8 mouse cellular contexts compared by ENCODE assay signal in genomic region chr2:74964360-74964759, GRCm38 (mm10).
A peak's percentile ranks its signal among the peaks of the same experiment; 100 is the strongest.
DNase-seq lines count a peak whose midpoint lies in the region; ATAC-seq and TF ChIP-seq lines count a peak whose summit lies in the region.

No protein-coding gene starts in this region.

- H3K4me1 ChIP-seq in hindbrain, postnatal 0 days (ENCODE audit: insufficient read depth, low read length): peaks cover 8% of the 10 kb centered on the region

- no peak overlapping the region for H3K4me2 ChIP-seq in hindbrain, postnatal 0 days (ENCODE audit: low read depth, low read length)

- H3K4me3 ChIP-seq in hindbrain, postnatal 0 days (ENCODE audit: low read length): no peak overlapping the region

- no peak overlapping the region for H3K9ac ChIP-seq in hindbrain, postnatal 0 days (replicated peaks; ENCODE audit: low read length)

- peak; percentile 87 for TF ChIP-seq CTCF in hindbrain, postnatal 0 days (IDR thresholded peaks at IDR 0.05; ENCODE audit: low read depth)

- H3K9me3 ChIP-seq in hindbrain, postnatal 0 days (ENCODE audit: low read length): no peaks in the 10 kb centered on the region

- peak; percentile 58 for DNase-seq in T-cell, adult 2 months (ENCODE audit: low spot score)
- DNase-seq in cerebellum, postnatal 10 days: peak; percentile 93 to 95
- DNase-seq in frontal cortex, postnatal 25 days (ENCODE audit: low spot score in 2 of 2): peak; percentile 78 to 80
- DNase-seq in hindbrain, postnatal 0 days (ENCODE audit: low spot score): peak; percentile 94
- DNase-seq in layer of hippocampus, postnatal 36 days: peak; percentile 74 to 78
- DNase-seq in right cerebral cortex, postnatal 36 days (ENCODE audit: low spot score in 2 of 2): peak; percentile 59 to 64
- peak; percentile 72 to 90 for DNase-seq in urinary bladder, postnatal 4 days (ENCODE audit: low spot score in 2 of 2)

- H3K36me3 ChIP-seq in hindbrain, postnatal 0 days (ENCODE audit: insufficient read depth, low read length): no peaks in the 10 kb centered on the region

- H3K27ac ChIP-seq in hindbrain, postnatal 0 days: no peak overlapping the region

- peak; percentile 55; the same call in 1 of the 2 replicates for ATAC-seq in hindbrain, postnatal 0 days
- ATAC-seq in megakaryocyte-erythroid progenitor cell, adult 5-6 weeks (replicated peaks; ENCODE audit: low FRiP score, low TSS enrichment, poor library complexity, severe bottlenecking): peak; percentile 83

- WGBS in hindbrain, postnatal 0 days: 2% methylated on average over 6 of the region's 6 CpGs

- no peaks in the 10 kb centered on the region for H3K27me3 ChIP-seq in hindbrain, postnatal 0 days (ENCODE audit: insufficient read depth, low read length)
